Mouse (Mus musculus) B cell, adult 67 days (primary cell): ENCODE data around the gene Ggt7. TPM values are rescaled to one million over a fixed set of nuclear protein-coding genes. Genes with fewer than 3 reads are reported as not detected.

Experiments
- total RNA-seq, 2 experiments: library from RNA; stranded (reverse); gene quantifications; 4 replicates each; pipeline ENCODE4 v1.2.4; 2023

The Ggt7 gene
- under 1 TPM in 1 of 2 experiments, not detected in 1; 0.67 TPM for total RNA-seq

DNA sequence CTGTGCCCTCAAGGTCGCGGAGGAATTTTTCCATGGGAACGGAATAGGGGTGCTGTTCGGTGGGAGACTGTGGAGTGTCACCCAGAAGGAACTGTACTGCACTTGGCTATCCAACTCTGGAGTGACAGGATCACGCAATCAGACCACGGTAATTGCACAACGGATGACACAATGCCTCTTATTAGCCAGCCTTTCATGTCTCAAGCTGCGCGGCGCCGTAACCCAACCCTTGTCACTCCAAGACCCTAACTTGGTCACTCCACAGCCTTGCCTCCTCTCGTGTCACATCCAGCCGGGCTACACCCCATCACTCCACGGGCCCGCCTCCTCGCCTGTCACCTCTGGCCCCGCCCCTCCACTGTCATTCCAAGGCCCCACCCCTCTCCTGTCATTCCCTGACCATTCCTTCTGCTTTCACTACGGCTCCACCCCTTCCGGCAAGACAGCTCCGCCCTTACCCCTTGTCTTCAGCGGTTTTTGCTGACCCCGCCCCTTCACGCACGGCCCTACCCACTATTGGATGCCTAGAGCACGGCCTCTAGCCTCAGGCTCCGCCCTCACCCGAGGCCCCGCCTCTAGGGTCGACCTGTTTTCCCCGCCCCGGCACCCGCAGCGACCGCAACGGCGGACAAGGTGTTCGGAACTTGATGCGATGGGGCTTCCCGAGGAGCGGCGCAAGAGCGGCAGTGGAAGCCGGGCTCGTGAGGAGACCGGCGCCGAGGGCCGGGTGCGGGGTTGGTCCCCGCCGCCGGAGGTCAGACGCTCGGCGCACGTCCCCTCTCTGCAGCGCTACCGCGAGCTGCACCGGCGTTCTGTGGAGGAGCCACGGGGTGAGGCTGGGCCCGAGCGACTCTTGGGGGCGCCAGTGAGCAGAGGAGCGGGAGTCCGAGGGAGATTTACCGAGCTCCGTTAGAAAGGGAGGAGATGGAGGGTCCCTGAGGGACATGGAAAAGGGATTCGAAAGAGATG lies at the start of gene Ggt7, which contains the start of gene Acss2:
TSS of gene Ggt7 (minus strand) at position 783 of the 969 bp plus-strand sequence.
TSS of gene Acss2 (plus strand) at position 494 of the 969 bp plus-strand sequence.

DNA sequence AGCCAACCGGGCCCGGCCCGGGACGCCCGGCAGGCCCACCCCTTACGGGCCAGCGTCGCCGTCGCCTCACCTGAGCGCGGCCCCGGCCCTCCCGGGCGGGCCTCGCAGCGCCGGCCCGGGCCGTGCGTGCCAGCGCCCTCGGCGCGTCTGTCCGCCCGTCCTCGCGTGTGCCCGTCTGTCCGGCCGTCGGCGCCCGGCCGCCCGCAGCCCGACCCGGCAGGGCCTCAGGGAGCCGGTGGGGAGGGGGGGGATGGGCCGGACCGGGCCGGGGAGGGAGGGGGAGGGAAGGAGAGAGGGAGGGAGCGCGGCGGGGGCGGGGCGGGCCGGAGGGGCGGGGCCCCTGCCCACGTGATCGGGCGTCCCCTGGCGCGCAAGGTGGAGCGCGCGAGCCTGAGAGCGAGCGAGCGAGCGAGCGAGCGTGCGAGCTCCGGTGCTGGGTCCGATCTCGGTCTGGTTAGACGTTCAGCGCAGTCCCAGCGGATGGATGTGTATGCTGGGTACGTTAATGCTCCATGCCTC lies 44.4 kb downstream of the Ggt7 start, which contains the start of gene Ncoa6:
TSS of gene Ncoa6 (minus strand) at position 325 of the 519 bp plus-strand sequence.

Other genes starting within 250 kb of the Ggt7 start
- gene Map1lc3a, start 241.9 kb downstream of the Ggt7 start, total RNA-seq, result 10 to 100 TPM; 33.3 to 33.5 TPM
- 10 to 100 TPM; 29.9 to 31.4 TPM for gene Pigu, start 160.8 kb downstream of the Ggt7 start, total RNA-seq
- 100 to 1,000 TPM; 255 to 339 TPM for gene Trp53inp2, start 137.2 kb downstream of the Ggt7 start, total RNA-seq
- 10 to 100 TPM; 71.2 to 72.7 TPM for gene Ncoa6, start 44.3 kb downstream of the Ggt7 start, total RNA-seq
- gene Acss2, start 289 bp downstream of the Ggt7 start, total RNA-seq, result 1 to 10 TPM; 2.9 to 4.3 TPM
- 10 to 100 TPM; 12.4 to 13.5 TPM for gene Gss, start 74.6 kb upstream of the Ggt7 start, total RNA-seq
- gene Myh7b, start 93.0 kb upstream of the Ggt7 start, total RNA-seq, result not detected
- 100 to 1,000 TPM; 175 to 198 TPM for gene Trpc4ap, start 174.1 kb upstream of the Ggt7 start, total RNA-seq
- gene Edem2, start 211.2 kb upstream of the Ggt7 start, total RNA-seq, result 10 to 100 TPM; 37.2 to 39.6 TPM
- not detected for gene Gm17581, start 217.6 kb upstream of the Ggt7 start, total RNA-seq
- not detected for gene Procr, start 232.9 kb upstream of the Ggt7 start, total RNA-seq